Mouse (Mus musculus) forebrain, embryonic 12.5 days (tissue): ENCODE data around the gene Arl3. TPM values are rescaled to one million over a fixed set of nuclear protein-coding genes. Genes with fewer than 3 reads are reported as not detected.
A peak's percentile ranks its signal among the peaks of the same experiment; 100 is the strongest.

ENCODE experiments used
- ATAC-seq: fragments of 200-750 bp; cut with Nextera tagmentation; 2 replicates; pipeline ENCODE4 v1.8.0; 2017; ENCODE audit warnings: moderate TSS enrichment; ENCODE audit not compliant: low FRiP score
- H3K27ac ChIP-seq: fragments of 300-500 bp; sonication (generic); 2 replicates; pipeline ENCODE4 v1.5.1; 2016; ENCODE audit warnings: mild to moderate bottlenecking
- H3K27me3 ChIP-seq: fragments of 300-500 bp; sonication (generic); 2 replicates; pipeline ENCODE4 v1.6.1; 2016; ENCODE audit warnings: mild to moderate bottlenecking
- H3K36me3 ChIP-seq: fragments of 300-500 bp; sonication (generic); replicated peaks from 2 replicates; pipeline ENCODE4 v1.6.1; 2016; ENCODE audit warnings: mild to moderate bottlenecking
- H3K4me1 ChIP-seq: fragments of 300-500 bp; sonication (generic); 2 replicates; pipeline ENCODE4 v1.6.1; 2016
- H3K4me2 ChIP-seq: fragments of 300-500 bp; sonication (generic); 2 replicates; pipeline ENCODE4 v1.6.1; 2016; ENCODE audit warnings: mild to moderate bottlenecking, moderate library complexity
- H3K4me3 ChIP-seq: fragments of 300-500 bp; sonication (generic); replicated peaks from 2 replicates; pipeline ENCODE4 v1.5.1; 2016; ENCODE audit warnings: mild to moderate bottlenecking
- H3K9ac ChIP-seq: fragments of 300-500 bp; sonication (generic); 2 replicates; pipeline ENCODE4 v1.6.1; 2016; ENCODE audit warnings: mild to moderate bottlenecking
- H3K9me3 ChIP-seq: fragments of 300-500 bp; sonication (generic); 2 replicates; pipeline ENCODE4 v1.6.1; 2016
- WGBS: fragments of 180-500 bp; shearing (Covaris S2); methylation state at CpG from one replicate; pipeline ENCODE4 v1.1.7; 2016; 5-methylcytosine and 5-hydroxymethylcytosine counted together
- polyA plus RNA-seq: library from polyadenylated mRNA; unstranded; fragments of >200 nt; fragmentation: Nextera tagmentation; extraction: Ambion mirVana; gene quantifications from 2 replicates; pipeline ENCODE4 v1.2.1, GENCODE M21; 2016

Arl3 gene
- polyA plus RNA-seq, 1 experiment from 2014 or later, result 216 TPM

DNA sequence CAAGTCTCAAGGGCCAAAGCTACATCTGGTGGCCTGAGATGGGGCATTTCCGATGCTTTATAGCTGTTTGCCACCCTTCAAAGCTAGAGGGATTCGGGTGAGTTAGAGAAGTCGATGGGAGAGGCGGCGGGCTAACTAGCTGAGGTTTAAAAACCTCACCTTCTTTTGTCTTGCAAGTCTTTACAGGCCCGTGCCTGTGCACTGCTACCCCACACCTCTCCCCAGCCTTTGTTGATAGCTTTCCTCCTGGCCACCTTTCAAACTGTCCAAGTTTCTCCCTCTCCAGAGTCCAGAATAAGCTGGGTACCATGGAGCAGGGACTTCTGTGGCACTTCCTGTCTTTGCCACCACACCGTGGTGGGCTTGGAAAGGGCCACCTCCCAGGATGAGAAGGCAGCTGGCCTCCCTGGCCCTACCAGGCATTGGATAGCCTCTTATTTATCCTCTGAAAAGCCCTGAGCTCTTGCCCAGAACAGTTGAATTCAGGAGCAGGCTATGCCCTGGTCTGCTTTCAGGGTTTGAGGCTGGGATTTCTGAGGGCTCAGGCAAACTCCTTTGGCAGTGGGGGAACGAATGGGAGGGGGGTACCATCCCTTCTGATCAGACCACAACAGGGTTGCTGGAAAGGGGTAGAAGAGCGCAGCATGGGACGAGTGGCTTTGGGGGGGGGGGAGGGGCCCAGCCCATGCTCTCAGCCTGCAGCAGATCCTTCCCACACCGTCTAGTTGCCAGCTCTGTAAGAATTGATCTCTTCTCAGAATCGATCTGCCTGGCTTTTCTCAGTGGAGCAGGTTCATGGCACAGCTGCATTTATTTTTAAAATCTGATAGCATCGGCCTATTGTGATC, 43.2 kb downstream of the Arl3 start:
- WGBS, result 4% methylated on average over 13 of the region's 13 CpGs
- peak overlapping the region; percentile 51 for H3K9ac ChIP-seq
- ATAC-seq, result no peak
- H3K4me3 ChIP-seq, result no peak overlapping the region
- peaks cover 3% of the 10 kb centered on the region; the same call in 1 of the 2 replicates for H3K36me3 ChIP-seq
- H3K27ac ChIP-seq, result peak overlapping the region; percentile 95
- no peaks in the 10 kb centered on the region for H3K27me3 ChIP-seq
- H3K4me1 ChIP-seq, result peaks cover 95% of the 10 kb centered on the region
- peak overlapping the region; percentile 60 for H3K4me2 ChIP-seq
- H3K9me3 ChIP-seq, result no peaks in the 10 kb centered on the region

- ATAC-seq, result peak; percentile 57
- under 1% methylated on average over 20 of the region's 20 CpGs for WGBS
- Histone ChIP-seq H3K4me1 (peaks cover 99% of the 10 kb centered on the region), H3K4me3 (peak overlapping the region; percentile 26), H3K9me3 (no peaks in the 10 kb centered on the region), H3K36me3 (no peaks in the 10 kb centered on the region), H3K9ac (peak overlapping the region; percentile 51), H3K27ac (peak overlapping the region; percentile 95), H3K27me3 (no peaks in the 10 kb centered on the region), H3K4me2 (peak overlapping the region; percentile 60)
Observed at GRCm38 (mm10) chr19:46528529-46529213, 44.3 kb downstream of the Arl3 start.

- ATAC-seq, result no peak
- Histone ChIP-seq H3K4me2 (peak overlapping the region; percentile 60), H3K36me3 (no peaks in the 10 kb centered on the region), H3K9me3 (no peaks in the 10 kb centered on the region), H3K4me1 (peaks cover 99% of the 10 kb centered on the region), H3K27ac (peak overlapping the region; percentile 95), H3K27me3 (no peaks in the 10 kb centered on the region), H3K4me3 (peak overlapping the region; percentile 26), H3K9ac (peak overlapping the region; percentile 51; the same call in 1 of the 2 replicates)
- WGBS, result 7% methylated on average over 17 of the region's 17 CpGs
Observed at GRCm38 (mm10) chr19:46527632-46528528, 45.1 kb downstream of the Arl3 start.

DNA sequence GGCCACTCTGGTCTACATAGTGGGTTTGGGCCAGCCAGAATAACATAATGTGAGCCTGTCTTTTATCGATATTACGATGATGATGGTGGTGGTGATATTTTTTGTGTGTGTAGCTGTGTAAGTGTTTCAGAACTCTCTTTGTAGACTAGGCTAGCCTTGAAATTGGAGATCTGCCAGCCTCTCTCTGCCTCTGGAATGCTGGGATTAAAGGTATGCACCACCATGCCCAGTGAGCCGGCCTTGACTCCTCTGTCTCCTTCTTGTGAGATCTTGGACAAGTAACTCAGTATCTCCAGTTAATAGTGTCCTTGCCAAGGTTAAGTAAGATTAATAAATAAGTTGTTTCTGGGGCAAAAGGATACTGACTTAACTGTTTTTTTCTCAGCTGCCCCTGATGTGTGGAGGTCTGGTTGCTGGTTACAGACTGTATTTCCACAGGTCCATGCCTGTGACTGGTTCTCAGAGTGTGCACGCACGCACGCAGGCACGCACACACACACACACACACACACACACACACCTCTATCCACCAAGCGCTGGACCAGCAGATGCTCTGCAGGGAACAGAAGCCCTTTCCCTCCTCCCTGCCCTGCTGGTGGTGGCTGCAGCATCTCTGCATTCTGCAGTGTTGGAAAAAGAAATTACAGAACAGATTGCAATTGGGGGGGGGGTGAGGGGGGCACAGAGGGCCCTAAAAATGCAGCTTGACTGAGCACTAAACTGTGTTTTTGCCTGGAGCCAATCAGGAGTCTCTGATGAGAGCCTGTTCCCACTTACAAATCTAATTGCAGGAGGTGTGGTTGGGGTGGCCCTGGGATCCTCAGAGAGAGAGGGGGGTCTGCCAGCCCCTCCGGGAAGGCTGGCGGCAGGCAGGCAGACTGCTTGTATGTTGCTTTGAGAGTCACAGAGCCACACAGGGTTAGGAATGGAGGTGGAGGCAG, 47.0 kb downstream of the Arl3 start:
- no peaks in the 10 kb centered on the region for H3K36me3 ChIP-seq
- peak overlapping the region; percentile 81 for H3K27ac ChIP-seq
- no peaks in the 10 kb centered on the region for H3K9me3 ChIP-seq
- ATAC-seq, result no peak
- H3K4me3 ChIP-seq, result no peak overlapping the region
- H3K27me3 ChIP-seq, result no peaks in the 10 kb centered on the region
- no peak overlapping the region for H3K4me2 ChIP-seq
- H3K4me1 ChIP-seq, result peaks cover 86% of the 10 kb centered on the region
- peak overlapping the region; percentile 12; the same call in 1 of the 2 replicates for H3K9ac ChIP-seq
- WGBS, result 36% methylated on average over 10 of the region's 10 CpGs

DNA sequence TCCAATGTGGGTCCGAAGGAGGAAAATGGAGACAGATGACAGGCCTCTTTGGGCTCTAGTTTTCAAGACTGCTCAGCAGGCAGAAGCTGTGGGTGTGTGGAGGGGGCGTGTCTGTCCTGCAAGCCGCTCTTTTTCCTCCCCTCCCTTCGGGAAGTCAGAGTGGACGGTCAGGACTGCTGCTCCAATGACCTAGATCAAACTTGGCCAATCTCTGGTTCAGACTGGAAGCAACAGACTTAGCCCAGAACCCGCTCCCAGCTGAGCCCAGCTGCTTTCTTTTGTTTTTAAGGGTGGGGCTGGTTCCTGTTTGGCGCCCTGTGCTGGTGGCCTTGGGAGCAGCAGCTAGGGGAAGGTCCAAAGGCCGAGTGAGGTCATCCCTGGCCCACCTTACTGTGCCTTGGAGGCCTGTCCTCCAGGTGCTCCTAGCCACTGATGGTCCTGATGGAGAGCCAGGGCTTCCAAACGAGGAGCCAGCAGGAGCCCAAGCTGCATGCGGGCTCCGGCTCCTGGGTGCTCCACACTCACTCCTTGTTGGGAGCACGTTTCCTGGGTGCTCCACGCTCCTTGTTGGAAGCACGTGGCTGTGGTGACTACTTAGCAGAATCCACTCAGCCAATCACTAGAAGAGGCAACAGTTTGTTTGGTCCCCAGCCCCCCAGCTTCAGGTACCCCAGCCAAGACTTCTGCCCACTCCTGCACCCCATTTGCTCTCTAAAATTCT, 48.2 kb downstream of the Arl3 start:
- H3K27ac ChIP-seq, result peak overlapping the region; percentile 95
- no peaks in the 10 kb centered on the region for H3K9me3 ChIP-seq
- H3K4me2 ChIP-seq, result peak overlapping the region; percentile 54
- H3K36me3 ChIP-seq, result no peaks in the 10 kb centered on the region
- no peak for ATAC-seq
- H3K27me3 ChIP-seq, result no peaks in the 10 kb centered on the region
- peak overlapping the region; percentile 43; the same call in 1 of the 2 replicates for H3K9ac ChIP-seq
- WGBS, result 23% methylated on average over 14 of the region's 14 CpGs
- H3K4me1 ChIP-seq, result peaks cover 74% of the 10 kb centered on the region
- peak overlapping the region; percentile 25; the same call in 1 of the 2 replicates for H3K4me3 ChIP-seq

GRCm38 (mm10) chr19:46524152-46524544, 48.9 kb downstream of the Arl3 start:
- Histone ChIP-seq H3K36me3 (no peaks in the 10 kb centered on the region), H3K4me1 (peaks cover 72% of the 10 kb centered on the region), H3K27ac (peak overlapping the region; percentile 95), H3K27me3 (no peaks in the 10 kb centered on the region), H3K4me2 (peak overlapping the region; percentile 54), H3K9me3 (no peaks in the 10 kb centered on the region), H3K9ac (peak overlapping the region; percentile 43), H3K4me3 (peak overlapping the region; percentile 25)
- WGBS, result 11% methylated on average over 6 of the region's 6 CpGs
- ATAC-seq, result no peak; the same call in 1 of the 2 replicates

DNA sequence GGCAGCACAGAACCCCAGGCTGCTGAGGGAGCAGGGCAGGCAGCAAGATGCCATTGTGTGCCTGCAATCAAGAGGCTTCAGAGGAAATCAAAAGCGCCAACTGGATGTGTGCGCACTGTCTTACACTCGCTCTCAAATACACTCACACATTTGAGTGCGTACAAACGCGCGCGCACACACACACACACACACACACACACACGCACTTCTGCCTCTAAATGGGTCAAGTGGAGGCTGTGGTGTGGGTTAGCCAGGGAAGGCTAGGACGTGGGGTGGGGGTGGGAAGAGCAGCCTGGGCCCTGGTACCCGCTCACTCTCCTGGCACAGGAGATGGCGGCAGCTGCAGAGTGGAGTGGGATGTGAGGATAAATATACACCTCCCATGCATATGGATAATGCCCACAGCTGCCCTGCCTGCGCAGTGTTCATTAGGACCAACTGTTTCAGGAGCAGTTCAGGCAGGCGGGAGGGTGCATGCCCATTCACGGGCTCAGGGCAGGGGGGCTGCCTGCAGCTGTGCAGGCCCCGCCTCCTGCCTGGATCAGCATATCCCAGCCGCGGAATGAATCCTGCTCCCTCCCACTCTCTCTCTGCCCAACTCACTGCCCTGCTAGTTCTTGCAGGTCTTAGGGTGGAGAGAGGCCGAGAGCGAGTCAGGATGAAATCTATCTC, 49.4 kb downstream of the Arl3 start:
- no peaks in the 10 kb centered on the region for H3K9me3 ChIP-seq
- H3K9ac ChIP-seq, result peak overlapping the region; percentile 45; the same call in 1 of the 2 replicates
- no peaks in the 10 kb centered on the region for H3K36me3 ChIP-seq
- no peaks in the 10 kb centered on the region for H3K27me3 ChIP-seq
- H3K27ac ChIP-seq, result peak overlapping the region; percentile 95
- peak; percentile 91 for ATAC-seq
- under 1% methylated on average over 20 of the region's 20 CpGs for WGBS
- H3K4me2 ChIP-seq, result peak overlapping the region; percentile 54
- H3K4me3 ChIP-seq, result peak overlapping the region; percentile 25
- peaks cover 72% of the 10 kb centered on the region for H3K4me1 ChIP-seq

DNA sequence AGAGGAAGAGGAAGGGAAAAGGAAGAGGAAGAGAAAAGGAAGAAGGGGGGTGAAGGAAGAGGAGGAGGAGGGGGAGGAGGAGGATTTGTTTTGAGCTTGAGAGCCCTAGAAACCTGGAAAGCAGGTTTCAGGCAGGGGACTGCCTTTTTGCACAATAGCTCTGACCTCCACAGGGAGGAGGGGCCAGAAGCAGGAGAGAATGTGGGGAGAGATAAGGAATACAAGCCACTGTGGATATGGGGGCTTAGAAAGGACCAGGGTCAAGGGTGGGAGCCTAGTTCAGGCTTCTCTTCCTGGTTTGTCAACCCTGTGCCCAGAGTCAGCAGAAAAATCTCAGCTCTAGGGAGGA, 49.9 kb downstream of the Arl3 start:
- Histone ChIP-seq H3K4me1 (peaks cover 72% of the 10 kb centered on the region), H3K9ac (peak overlapping the region; percentile 45; the same call in 1 of the 2 replicates), H3K4me2 (peak overlapping the region; percentile 54), H3K27me3 (no peaks in the 10 kb centered on the region), H3K36me3 (no peaks in the 10 kb centered on the region), H3K27ac (peak overlapping the region; percentile 95), H3K4me3 (peak overlapping the region; percentile 25; the same call in 1 of the 2 replicates), H3K9me3 (no peaks in the 10 kb centered on the region)
- ATAC-seq, result no peak

- no peak overlapping the region for H3K4me3 ChIP-seq
- no peaks in the 10 kb centered on the region for H3K36me3 ChIP-seq
- H3K27me3 ChIP-seq, result no peaks in the 10 kb centered on the region
- no peaks in the 10 kb centered on the region for H3K9me3 ChIP-seq
- WGBS, result 44% methylated on average over 15 of the region's 15 CpGs
- peak overlapping the region; percentile 95 for H3K27ac ChIP-seq
- H3K4me1 ChIP-seq, result peaks cover 72% of the 10 kb centered on the region
- 0 out of 2 replicates have a peak overlapping the region, but pooled peaks have one; percentile 54 for H3K4me2 ChIP-seq
- ATAC-seq, result no peak
- 0 out of 2 replicates have a peak overlapping the region, but pooled peaks have one; percentile 45 for H3K9ac ChIP-seq
Observed at GRCm38 (mm10) chr19:46522433-46523044, 50.5 kb downstream of the Arl3 start.

- Histone ChIP-seq H3K9me3 (no peaks in the 10 kb centered on the region), H3K4me2 (no peak overlapping the region), H3K27me3 (no peaks in the 10 kb centered on the region), H3K27ac (no peak overlapping the region), H3K9ac (no peak overlapping the region), H3K4me3 (no peak overlapping the region), H3K36me3 (peaks cover 2% of the 10 kb centered on the region; the same call in 1 of the 2 replicates), H3K4me1 (peaks cover 69% of the 10 kb centered on the region)
- no peak for ATAC-seq
Observed at GRCm38 (mm10) chr19:46521698-46522097, 51.3 kb downstream of the Arl3 start.
